Mouse (Mus musculus): ENCODE measurements around the gene Bcas1.

Gene Bcas1

GRCm38 (mm10) chr2:170349096-170349495 is 78.5 kb downstream of the Bcas1 start:
- no peak for DNase-seq (ENCODE audit: low read depth, low spot score)

GRCm38 (mm10) chr2:170347131-170347765 is 80.4 kb downstream of the Bcas1 start:
- no peak for DNase-seq (ENCODE audit: low read depth, low spot score)

- DNase-seq (ENCODE audit: low read depth, low spot score): no peak
These were observed 82.2 kb downstream of the Bcas1 start for GRCm38 (mm10) chr2:170345410-170345793.

GRCm38 (mm10) chr2:170344502-170345409 is 82.9 kb downstream of the Bcas1 start:
- DNase-seq (ENCODE audit: low read depth, low spot score): no peak

GRCm38 (mm10) chr2:170343819-170344317 is 83.8 kb downstream of the Bcas1 start:
- DNase-seq (ENCODE audit: low read depth, low spot score): no peak

- DNase-seq (ENCODE audit: low read depth, low spot score): peak; percentile 89
These were observed 84.4 kb downstream of the Bcas1 start for GRCm38 (mm10) chr2:170343133-170343818.

- DNase-seq (ENCODE audit: low read depth, low spot score): no peak
These were observed 85.3 kb downstream of the Bcas1 start for GRCm38 (mm10) chr2:170342312-170342830.

GRCm38 (mm10) chr2:170341179-170341578 is 86.5 kb downstream of the Bcas1 start:
- DNase-seq (ENCODE audit: low read depth, low spot score): no peak

GRCm38 (mm10) chr2:170336266-170336760 is 91.3 kb downstream of the Bcas1 start:
- no peak for DNase-seq (ENCODE audit: low read depth, low spot score)

- DNase-seq (ENCODE audit: low read depth, low spot score): no peak
These were observed 92.5 kb downstream of the Bcas1 start for GRCm38 (mm10) chr2:170335168-170335567.

GRCm38 (mm10) chr2:170331870-170332269 is 95.8 kb downstream of the Bcas1 start:
- DNase-seq (ENCODE audit: low read depth, low spot score): no peak

GRCm38 (mm10) chr2:170330466-170330865 is 97.2 kb downstream of the Bcas1 start:
- no peak for DNase-seq (ENCODE audit: low read depth, low spot score)

- DNase-seq (ENCODE audit: low read depth, low spot score): no peak
These were observed 97.7 kb downstream of the Bcas1 start for GRCm38 (mm10) chr2:170329921-170330320.

- peak; percentile 88 for DNase-seq (ENCODE audit: low read depth, low spot score)
These were observed 103.7 kb downstream of the Bcas1 start for GRCm38 (mm10) chr2:170323925-170324347.

- DNase-seq (ENCODE audit: low read depth, low spot score): no peak
These were observed 105.6 kb downstream of the Bcas1 start for GRCm38 (mm10) chr2:170322013-170322414.

- DNase-seq (ENCODE audit: low read depth, low spot score): no peak
These were observed 106.1 kb downstream of the Bcas1 start for GRCm38 (mm10) chr2:170321579-170321978.

GRCm38 (mm10) chr2:170319533-170320463 is 107.8 kb downstream of the Bcas1 start:
- peak; percentile 37 for DNase-seq (ENCODE audit: low read depth, low spot score)

GRCm38 (mm10) chr2:170318713-170319532 is 108.7 kb downstream of the Bcas1 start:
- peak; percentile 97 for DNase-seq (ENCODE audit: low read depth, low spot score)

- no peak for DNase-seq (ENCODE audit: low read depth, low spot score)
These were observed 110.9 kb downstream of the Bcas1 start for GRCm38 (mm10) chr2:170316774-170317173.

- no peak for DNase-seq (ENCODE audit: low read depth, low spot score)
These were observed 111.3 kb downstream of the Bcas1 start for GRCm38 (mm10) chr2:170316344-170316743.

Data from ES-CJ7 (cell line).